Comparison of ENCODE assay signal across 21 mouse cellular contexts in genomic region chrX:142928430-142928829, GRCm38 (mm10). TPM values are rescaled to one million over a fixed set of nuclear protein-coding genes. Genes with fewer than 3 reads are reported as not detected.
DNase-seq lines count a peak whose midpoint lies in the region; ATAC-seq lines count a peak whose summit lies in the region.
"Had no signal": no experiment of that assay in that cellular context is flagged by ENCODE, and none has a peak within 500 bp of the region (broad histone marks: within the 10 kb centered on the region; RNA-seq: fewer than 3 reads in every experiment).

No protein-coding gene starts in this region.

- DNase-seq in 3T3-L1 (ENCODE audit: low read depth, low spot score), result peak; percentile 4
- DNase-seq in kidney, adult 18-20 months, result no peak
- no peak for DNase-seq in right cerebral cortex, postnatal 14 days
- DNase-seq: adrenal gland, adult 2 months; adrenal gland, postnatal 14 days; B cell, adult 2 months; cerebellum, adult 11 months; cerebellum, adult 8-10 months; cerebellum, postnatal 10 days; cerebellum, postnatal 36 days; embryo, embryonic 11 days; gastrocnemius, postnatal 25 days; heart, adult 18-20 months; heart, postnatal 10 days; heart, postnatal 36 days had no signal

- ATAC-seq in CD4-positive, CD25-positive, alpha-beta regulatory T cell, adult 4 months, result peak; percentile 74
- ATAC-seq in inflammation-experienced regulatory T-cells, adult 6 months, result peak; percentile 82
- ATAC-seq in megakaryocyte, adult 5-6 weeks (ENCODE audit: poor library complexity, severe bottlenecking), result no peak
- ATAC-seq: forebrain, embryonic 15.5 days; hindbrain, embryonic 16.5 days; Patski had no signal

RNA-seq across cellular contexts. Expression of gene Ammecr1, which starts 38.1 kb away (rescaled TPM):
- polyA plus RNA-seq in CD4-positive, CD25-positive, alpha-beta regulatory T cell, adult 4 months (2017; shearing (Covaris generic)), result 1 to 10 TPM; 6.4 to 9.2 TPM
- polyA plus RNA-seq in inflammation-experienced regulatory T-cells, adult 6 months (2017; shearing (Covaris generic)), result 1 to 10 TPM; 7.7 to 8.7 (median 8.6) TPM
- total RNA-seq in megakaryocyte, adult 5-6 weeks (2015), result 11.8 and 14.2 TPM in 2 replicates
- 7.3 and 7.4 TPM in 2 replicates for total RNA-seq in megakaryocyte, adult 5-6 weeks (2017)
